Mouse (Mus musculus): ENCODE data around the gene Pde4dip. TPM values are rescaled to one million over a fixed set of nuclear protein-coding genes. Genes with fewer than 3 reads are reported as not detected.

Gene Pde4dip
- polyA plus RNA-seq, 1 experiment: 39.5 TPM

DNA sequence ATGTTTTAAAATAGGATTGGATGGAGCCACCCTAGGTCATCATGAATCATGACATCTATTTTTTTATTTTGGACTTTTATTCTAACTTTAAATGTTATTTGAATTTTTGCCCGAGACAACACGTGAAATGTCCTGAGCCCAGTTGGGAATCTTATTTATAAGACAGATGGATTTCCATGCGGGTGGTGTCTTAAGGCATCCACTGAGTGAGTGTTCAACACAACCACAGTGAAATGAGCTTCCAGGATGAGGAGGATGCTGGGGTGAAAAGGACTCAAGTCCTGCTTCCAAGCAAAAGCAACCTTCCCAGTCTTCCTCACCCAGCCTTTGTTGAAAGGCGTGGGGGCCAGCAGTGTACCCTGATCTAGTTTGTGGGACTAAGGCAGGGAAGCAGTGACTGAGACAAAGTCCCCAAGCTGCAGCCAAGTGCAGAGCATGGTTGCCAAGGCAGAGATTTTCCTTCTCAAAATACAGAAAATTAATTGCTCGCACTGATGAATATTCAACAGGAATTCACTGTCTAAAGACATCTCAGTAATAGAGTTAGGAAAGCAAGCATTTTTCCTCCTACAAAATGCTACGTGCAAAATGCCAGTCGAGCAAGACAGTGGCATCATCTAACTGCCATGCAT is 27.6 kb downstream of the Pde4dip start:
- Histone ChIP-seq H3K4me3 (ENCODE audit: insufficient read depth, low read depth, low read length) (no peak overlapping the region), H3K4me1 (ENCODE audit: control insufficient read depth, insufficient read depth, low read length) (peaks cover 12% of the 10 kb centered on the region), H3K27ac (ENCODE audit: insufficient read depth, low read depth, low read length) (peak overlapping the region; percentile 46; the same call in 1 of the 2 replicates)
- WGBS: 66% methylated on average over 7 of the region's 7 CpGs
- TF ChIP-seq CTCF (IDR thresholded peaks at IDR 0.05; ENCODE audit: insufficient read depth, low read depth, low read length) (no peak), POLR2A (IDR thresholded peaks at IDR 0.05; ENCODE audit: insufficient read depth, low read depth, low read length) (no peak)

DNA sequence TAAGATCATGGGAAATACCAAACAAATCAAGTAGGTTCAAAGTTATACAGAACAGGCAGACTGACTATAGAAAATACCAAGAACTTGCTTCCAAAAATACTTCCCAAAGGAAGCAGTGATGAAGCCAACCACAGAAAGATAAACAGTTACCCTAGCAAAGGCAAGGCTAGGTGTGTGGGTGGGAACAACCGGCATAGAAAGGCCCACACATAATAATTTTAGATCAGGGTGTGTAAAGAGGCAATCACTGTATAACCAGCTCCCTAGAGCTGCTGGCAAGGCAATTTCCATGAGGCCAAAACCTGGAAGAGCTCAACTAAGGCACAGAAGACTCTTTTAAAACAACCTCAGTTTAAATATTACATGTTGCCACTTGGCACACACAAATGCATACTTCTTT is 29.1 kb downstream of the Pde4dip start:
- WGBS: 22% methylated on average over 1 of the region's 1 CpGs
- Histone ChIP-seq H3K4me1 (ENCODE audit: control insufficient read depth, insufficient read depth, low read length) (peaks cover 13% of the 10 kb centered on the region), H3K27ac (ENCODE audit: insufficient read depth, low read depth, low read length) (no peak overlapping the region), H3K4me3 (ENCODE audit: insufficient read depth, low read depth, low read length) (no peak overlapping the region)
- TF ChIP-seq CTCF (IDR thresholded peaks at IDR 0.05; ENCODE audit: insufficient read depth, low read depth, low read length) (no peak), POLR2A (IDR thresholded peaks at IDR 0.05; ENCODE audit: insufficient read depth, low read depth, low read length) (no peak)

DNA sequence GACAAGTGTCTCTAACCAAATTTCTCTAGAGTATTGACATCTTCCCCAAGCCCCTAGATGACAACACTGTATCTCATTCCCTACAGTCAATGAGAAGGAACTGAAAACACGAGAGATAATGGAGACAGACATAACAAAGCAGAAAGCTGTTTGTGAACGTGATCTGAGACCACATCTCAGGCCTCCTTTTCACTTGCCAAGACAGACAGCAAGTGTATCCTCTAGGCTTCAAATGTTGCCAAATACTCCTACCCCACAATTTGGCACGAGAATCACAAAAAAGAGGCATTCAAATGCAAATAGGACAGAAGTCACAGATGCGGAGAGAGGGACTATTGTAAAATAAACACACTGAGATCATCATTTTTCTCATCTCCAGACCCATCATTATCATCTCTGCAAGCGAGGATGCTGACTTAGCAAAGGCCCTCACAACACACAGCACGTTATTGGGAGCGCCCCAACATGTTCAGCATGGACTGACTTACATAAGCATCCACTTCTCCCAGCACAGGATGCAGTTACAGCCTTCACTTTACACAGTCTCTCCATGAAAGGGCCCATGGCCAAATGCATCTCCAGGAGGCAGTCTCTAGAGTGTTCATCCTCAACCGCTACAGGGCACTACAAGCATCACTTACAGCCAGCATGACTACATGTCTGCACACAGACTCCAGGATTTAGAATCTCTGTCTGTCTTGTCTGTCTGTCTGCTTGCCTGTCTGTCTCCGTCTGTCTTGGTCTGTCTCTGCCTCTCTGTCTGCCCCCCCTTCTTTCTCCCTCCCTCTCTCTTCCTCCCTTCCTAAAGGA is 33.7 kb downstream of the Pde4dip start:
- no peak overlapping the region for H3K4me3 ChIP-seq (ENCODE audit: insufficient read depth, low read depth, low read length)
- peak overlapping the region; percentile 68; the same call in 1 of the 2 replicates for H3K27ac ChIP-seq (ENCODE audit: insufficient read depth, low read depth, low read length)
- WGBS: 26% methylated on average over 9 of the region's 9 CpGs
- peaks cover 5% of the 10 kb centered on the region for H3K4me1 ChIP-seq (ENCODE audit: control insufficient read depth, insufficient read depth, low read length)
- TF ChIP-seq POLR2A (IDR thresholded peaks at IDR 0.05; ENCODE audit: insufficient read depth, low read depth, low read length): no peak
- TF ChIP-seq CTCF (IDR thresholded peaks at IDR 0.05; ENCODE audit: insufficient read depth, low read depth, low read length): no peak

DNA sequence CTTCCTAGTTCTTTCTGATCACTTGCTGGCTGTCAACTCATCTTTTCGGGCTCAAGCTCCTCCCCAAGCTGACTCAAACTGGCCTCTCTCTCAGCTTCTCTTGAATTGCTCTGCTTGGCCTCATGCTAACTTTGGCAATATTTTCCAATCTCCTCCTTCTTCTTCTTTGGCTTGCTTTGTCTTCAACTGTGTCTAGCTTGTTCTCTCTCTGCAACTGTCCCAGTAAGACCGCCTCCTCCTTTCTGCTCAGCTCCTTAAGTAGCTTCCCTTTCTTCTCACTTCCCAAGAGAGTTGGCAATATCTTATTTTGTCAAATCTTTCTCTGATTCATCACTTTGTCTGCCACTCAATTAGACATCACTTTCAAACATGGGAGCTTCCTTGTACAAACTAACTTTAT is 36.7 kb downstream of the Pde4dip start:
- H3K4me3 ChIP-seq (ENCODE audit: insufficient read depth, low read depth, low read length): no peak overlapping the region
- WGBS: 53% methylated on average over 2 of the region's 2 CpGs
- H3K4me1 ChIP-seq (ENCODE audit: control insufficient read depth, insufficient read depth, low read length): peaks cover 13% of the 10 kb centered on the region
- no peak for TF ChIP-seq CTCF (IDR thresholded peaks at IDR 0.05; ENCODE audit: insufficient read depth, low read depth, low read length)
- TF ChIP-seq POLR2A (IDR thresholded peaks at IDR 0.05; ENCODE audit: insufficient read depth, low read depth, low read length): no peak
- no peak overlapping the region for H3K27ac ChIP-seq (ENCODE audit: insufficient read depth, low read depth, low read length)

DNA sequence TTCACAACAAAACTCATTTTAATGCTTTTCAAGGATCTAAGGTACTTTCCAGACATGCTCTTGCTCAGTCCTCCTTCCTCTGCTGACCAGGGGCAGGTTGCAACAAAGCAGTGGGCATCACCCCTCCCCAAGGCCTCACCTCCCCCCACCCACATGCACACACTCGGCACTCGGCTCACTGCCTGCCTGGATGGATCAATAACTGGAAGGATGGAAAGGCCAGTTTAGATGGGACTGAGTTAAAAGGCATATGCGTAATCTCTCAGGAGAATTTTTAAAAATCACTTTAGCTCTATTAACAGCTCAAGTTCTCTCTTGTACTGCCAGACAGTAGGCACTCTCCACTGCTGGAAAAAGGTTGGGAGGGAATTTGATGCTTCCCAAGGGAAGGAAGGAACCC is 40.9 kb downstream of the Pde4dip start:
- TF ChIP-seq POLR2A (IDR thresholded peaks at IDR 0.05; ENCODE audit: insufficient read depth, low read depth, low read length): no peak
- no peak for TF ChIP-seq CTCF (IDR thresholded peaks at IDR 0.05; ENCODE audit: insufficient read depth, low read depth, low read length)
- H3K27ac ChIP-seq (ENCODE audit: insufficient read depth, low read depth, low read length): no peak overlapping the region
- peaks cover 11% of the 10 kb centered on the region for H3K4me1 ChIP-seq (ENCODE audit: control insufficient read depth, insufficient read depth, low read length)
- WGBS: 67% methylated on average over 3 of the region's 3 CpGs
- no peak overlapping the region for H3K4me3 ChIP-seq (ENCODE audit: insufficient read depth, low read depth, low read length)

DNA sequence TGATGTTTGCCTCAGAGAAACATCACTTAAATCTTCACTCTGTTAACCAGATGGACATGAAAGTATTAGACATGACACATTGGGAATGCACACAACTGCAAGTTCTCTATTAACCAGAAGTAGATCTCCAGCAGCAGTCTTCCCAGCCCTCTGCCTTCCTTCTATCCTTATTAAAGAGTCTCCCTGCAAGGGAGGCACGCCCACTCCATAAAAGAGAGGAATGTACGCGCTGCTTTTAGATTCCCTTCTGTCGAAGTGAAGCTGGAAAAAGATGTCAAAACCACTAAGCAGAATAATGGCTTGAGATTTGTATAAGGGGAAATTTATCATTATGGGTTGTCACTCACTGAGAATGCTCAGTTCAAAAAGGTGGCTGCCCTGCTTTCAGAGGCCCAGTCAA is 42.1 kb downstream of the Pde4dip start:
- Histone ChIP-seq H3K27ac (ENCODE audit: insufficient read depth, low read depth, low read length) (peak overlapping the region; percentile 4; the same call in 1 of the 2 replicates), H3K4me1 (ENCODE audit: control insufficient read depth, insufficient read depth, low read length) (peaks cover 11% of the 10 kb centered on the region), H3K4me3 (ENCODE audit: insufficient read depth, low read depth, low read length) (no peak overlapping the region)
- no peak for TF ChIP-seq POLR2A (IDR thresholded peaks at IDR 0.05; ENCODE audit: insufficient read depth, low read depth, low read length)
- no peak for TF ChIP-seq CTCF (IDR thresholded peaks at IDR 0.05; ENCODE audit: insufficient read depth, low read depth, low read length)
- whole genome bisulfite sequencing: 37% methylated on average over 4 of the region's 4 CpGs

DNA sequence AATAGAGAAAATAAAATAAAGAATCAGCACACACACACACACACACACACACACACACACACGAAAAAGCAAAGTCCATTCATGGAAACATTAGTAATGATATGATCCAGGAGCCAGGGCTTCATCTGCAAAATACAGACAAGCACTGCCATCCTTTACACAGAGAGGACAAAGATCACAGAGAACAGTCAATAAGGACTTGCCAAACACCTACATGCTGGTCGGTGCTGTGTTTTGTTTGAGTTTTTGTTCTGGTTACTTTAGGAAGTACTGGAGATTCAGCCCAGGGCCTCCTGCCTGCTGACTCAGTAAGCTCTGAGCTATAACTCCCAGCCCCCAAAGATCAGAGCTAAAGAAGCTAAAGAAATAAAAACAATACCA is 43.7 kb downstream of the Pde4dip start:
- H3K4me3 ChIP-seq (ENCODE audit: insufficient read depth, low read depth, low read length): no peak overlapping the region
- 52% methylated on average over 2 of the region's 2 CpGs for WGBS
- no peak overlapping the region for H3K27ac ChIP-seq (ENCODE audit: insufficient read depth, low read depth, low read length)
- TF ChIP-seq CTCF (IDR thresholded peaks at IDR 0.05; ENCODE audit: insufficient read depth, low read depth, low read length) (no peak), POLR2A (IDR thresholded peaks at IDR 0.05; ENCODE audit: insufficient read depth, low read depth, low read length) (no peak)
- H3K4me1 ChIP-seq (ENCODE audit: control insufficient read depth, insufficient read depth, low read length): peaks cover 11% of the 10 kb centered on the region

DNA sequence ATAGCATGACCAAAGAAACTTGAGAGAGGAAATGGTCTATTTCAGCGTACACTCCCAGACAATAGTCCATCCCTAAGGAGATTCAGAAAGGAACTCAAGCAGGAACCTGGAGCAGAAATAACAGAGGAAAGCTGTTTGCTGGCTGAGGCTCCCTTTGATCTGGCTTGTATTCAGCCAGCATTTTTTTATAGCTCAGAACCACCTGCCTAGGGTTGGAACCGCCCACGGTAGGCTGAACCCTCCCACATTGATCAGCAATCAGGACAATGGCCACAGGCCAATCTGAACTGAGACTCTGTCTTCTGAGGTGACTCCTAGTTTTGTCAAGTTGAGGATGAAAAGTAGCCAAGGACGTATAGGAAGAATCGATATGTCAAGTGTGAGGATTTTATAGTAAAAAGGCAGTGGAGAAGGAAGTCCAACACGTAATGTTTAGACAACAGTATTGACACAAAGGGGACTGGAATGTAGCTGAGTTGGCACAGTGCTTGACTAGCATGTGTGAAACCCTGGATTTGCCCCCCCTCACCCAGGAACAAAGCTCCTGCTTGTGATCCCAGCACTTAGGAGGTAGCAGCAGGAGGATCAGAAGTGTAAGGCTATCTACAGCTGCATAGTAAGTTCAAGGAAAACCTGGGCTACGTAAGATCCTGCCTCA is 44.2 kb downstream of the Pde4dip start:
- H3K4me1 ChIP-seq (ENCODE audit: control insufficient read depth, insufficient read depth, low read length): peaks cover 11% of the 10 kb centered on the region
- peak overlapping the region; percentile 28 for H3K27ac ChIP-seq (ENCODE audit: insufficient read depth, low read depth, low read length)
- no peak overlapping the region for H3K4me3 ChIP-seq (ENCODE audit: insufficient read depth, low read depth, low read length)
- no peak for TF ChIP-seq CTCF (IDR thresholded peaks at IDR 0.05; ENCODE audit: insufficient read depth, low read depth, low read length)
- TF ChIP-seq POLR2A (IDR thresholded peaks at IDR 0.05; ENCODE audit: insufficient read depth, low read depth, low read length): no peak
- WGBS: 67% methylated on average over 7 of the region's 7 CpGs

DNA sequence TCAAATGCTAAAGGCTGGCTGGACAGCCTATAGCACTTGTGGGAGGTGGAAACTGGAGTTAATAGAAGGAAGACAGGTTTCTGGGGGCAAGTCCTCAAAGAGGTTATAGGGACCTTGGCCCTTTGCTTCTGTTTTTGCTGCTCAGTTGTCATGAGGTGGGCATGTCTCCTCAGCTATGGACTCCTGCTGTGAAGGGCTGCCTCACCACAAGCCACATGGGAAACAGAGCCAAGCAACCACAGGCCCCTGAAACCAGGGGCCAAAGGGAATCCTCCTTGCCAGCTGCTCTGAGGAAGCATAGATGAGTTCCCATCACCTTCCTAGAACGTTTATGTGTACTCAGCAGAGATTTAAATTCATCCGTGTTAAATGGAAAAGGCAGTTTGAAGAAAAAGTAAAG is 45.9 kb downstream of the Pde4dip start:
- Histone ChIP-seq H3K4me3 (ENCODE audit: insufficient read depth, low read depth, low read length) (no peak overlapping the region), H3K4me1 (ENCODE audit: control insufficient read depth, insufficient read depth, low read length) (peaks cover 5% of the 10 kb centered on the region; the same call in 1 of the 2 replicates), H3K27ac (ENCODE audit: insufficient read depth, low read depth, low read length) (no peak overlapping the region)
- 68% methylated on average over 2 of the region's 2 CpGs for WGBS
- TF ChIP-seq CTCF (IDR thresholded peaks at IDR 0.05; ENCODE audit: insufficient read depth, low read depth, low read length) (no peak), POLR2A (IDR thresholded peaks at IDR 0.05; ENCODE audit: insufficient read depth, low read depth, low read length) (no peak)

Measured in olfactory bulb, adult 2 months (tissue).